Mouse (Mus musculus) right cerebral cortex, postnatal 36 days (tissue): ENCODE data around the gene Gm15557.
A peak's percentile ranks its signal among the peaks of the same experiment; 100 is the strongest.
"Not testable (repeated sequence)": the region's sequence is repeated elsewhere in the genome, so short reads cannot be mapped to it uniquely, and the experiment has no call there.

Source experiments
- DNase-seq, 2 experiments: peaks; one replicate each; pipeline ENCODE4 v3.0.0; 2022; ENCODE audit warnings: low spot score in 2 of 2, mixed read lengths in 1 of 2

Gm15557 gene

GRCm38 (mm10) chr2:155940681-155941080, at the start of gene Gm15557:
TSS of gene Gm15557 (plus strand) at chr2:155940728.
- DNase-seq = no peak

GRCm38 (mm10) chr2:155894307-155895045, 46.1 kb upstream of the Gm15557 start:
- no peak for DNase-seq

GRCm38 (mm10) chr2:155895046-155895735, 45.3 kb upstream of the Gm15557 start:
- DNase-seq = no peak

GRCm38 (mm10) chr2:155902989-155903631, 37.4 kb upstream of the Gm15557 start:
- peak in 1 of 2 experiments; percentile 12 for DNase-seq

- DNase-seq = no peak
Observed at GRCm38 (mm10) chr2:155903632-155904008, 36.9 kb upstream of the Gm15557 start.

GRCm38 (mm10) chr2:155914684-155915083, 25.8 kb upstream of the Gm15557 start:
- no peak for DNase-seq

GRCm38 (mm10) chr2:155923143-155923542, 17.4 kb upstream of the Gm15557 start:
- no peak for DNase-seq

- not testable (repeated sequence) for DNase-seq
Observed at GRCm38 (mm10) chr2:155925213-155925612, 15.3 kb upstream of the Gm15557 start.

GRCm38 (mm10) chr2:155928711-155929345, 11.7 kb upstream of the Gm15557 start:
- DNase-seq = no peak

- peak; percentile 94 to 95 for DNase-seq
Observed at GRCm38 (mm10) chr2:155929531-155930442, 10.7 kb upstream of the Gm15557 start, which contains the start of gene Uqcc1. TSS of gene Uqcc1 (minus strand) at chr2:155930310.

- no peak for DNase-seq
Observed at GRCm38 (mm10) chr2:155939897-155940529, 515 bp upstream of the Gm15557 start.

GRCm38 (mm10) chr2:155941697-155942442, 1.3 kb downstream of the Gm15557 start:
- no peak for DNase-seq

- no peak for DNase-seq
Observed at GRCm38 (mm10) chr2:155943463-155943862, 2.9 kb downstream of the Gm15557 start.

- DNase-seq = no peak
Observed at GRCm38 (mm10) chr2:155944685-155945084, 4.2 kb downstream of the Gm15557 start.

GRCm38 (mm10) chr2:155945124-155945523, 4.6 kb downstream of the Gm15557 start, which contains the start of gene Gdf5:
TSS of gene Gdf5 (minus strand) at chr2:155945367.
- DNase-seq = peak; percentile 44 to 47

- DNase-seq = no peak
Observed at GRCm38 (mm10) chr2:155945580-155945979, 5.1 kb downstream of the Gm15557 start.

GRCm38 (mm10) chr2:155946069-155946468, 5.5 kb downstream of the Gm15557 start:
- peak; percentile 20 to 25 for DNase-seq

GRCm38 (mm10) chr2:155946499-155946898, 6.0 kb downstream of the Gm15557 start:
- no peak for DNase-seq

- no peak for DNase-seq
Observed at GRCm38 (mm10) chr2:155947390-155948002, 7.0 kb downstream of the Gm15557 start.
